Mouse (Mus musculus) cortical plate, adult 2 months (tissue): ENCODE results near the gene Wdr92.

Experiments used
- CTCF ChIP-seq: fragments of 200-500 bp; IDR thresholded peaks from 2 replicates; pipeline ENCODE4 v1.5.1; 2011; ENCODE audit warnings: mild to moderate bottlenecking, control low read depth, low read length; ENCODE audit not compliant: insufficient read depth; ENCODE audit errors: extremely low read depth
- POLR2A ChIP-seq: fragments of 200-500 bp; IDR thresholded peaks from 2 replicates; pipeline ENCODE4 v1.6.1; 2011; ENCODE audit warnings: mild to moderate bottlenecking, low read length, control low read depth; ENCODE audit not compliant: insufficient read depth; ENCODE audit errors: extremely low read depth

- peak; percentile 85; the same call in 1 of the 2 replicates for TF ChIP-seq POLR2A
- no peak for TF ChIP-seq CTCF
These were observed 22.8 kb upstream of the Wdr92 start, which contains the start of gene Ppp3r1 for GRCm38 (mm10) chr11:17158858-17159737.
